Comparison of ENCODE assay signal across 29 mouse cellular contexts in the genomic region with DNA sequence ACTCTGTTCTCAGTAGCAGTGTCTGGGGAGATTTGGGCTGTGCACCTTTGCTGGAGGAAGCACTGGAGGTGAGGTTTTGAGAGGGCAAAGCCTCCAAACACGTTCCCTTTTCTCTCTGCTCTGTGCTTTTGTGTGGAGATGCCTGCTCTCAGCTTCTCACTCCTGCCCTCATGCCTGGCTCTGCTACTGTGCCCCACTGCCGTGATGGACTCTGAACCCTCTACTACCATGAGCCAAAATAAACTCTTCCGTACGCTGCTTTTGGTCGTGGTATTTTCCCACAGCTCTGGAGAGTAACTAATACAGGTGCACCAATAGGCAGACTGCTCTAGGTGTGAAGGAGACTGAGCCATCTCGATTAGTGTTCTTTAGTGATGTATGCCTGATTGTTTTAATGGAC. TPM values are rescaled to one million over a fixed set of nuclear protein-coding genes. Genes with fewer than 3 reads are reported as not detected.
"Had no signal": no experiment of that assay in that cellular context is flagged by ENCODE, and none has a peak within 500 bp of the region (broad histone marks: within the 10 kb centered on the region; RNA-seq: fewer than 3 reads in every experiment).

No protein-coding gene starts in this region.

- H3K36me3 ChIP-seq: embryonic facial prominence, embryonic 10.5 days; embryonic facial prominence, embryonic 12.5 days; embryonic facial prominence, embryonic 13.5 days; embryonic facial prominence, embryonic 15.5 days; forebrain, embryonic 10.5 days; forebrain, embryonic 12.5 days; forebrain, embryonic 15.5 days had no signal

- DNase-seq: cerebellum, adult 2 months; cerebellum, adult 8-10 months; cerebellum, adult 9-10 months; cerebellum, adult 9-11 months; cerebellum, postnatal 10 days; cerebellum, postnatal 14 days; cerebellum, postnatal 25 days; cerebellum, postnatal 36 days; embryo, embryonic 11 days; forebrain, postnatal 0 days; gastrocnemius, adult 2 months; gastrocnemius, postnatal 10 days; gastrocnemius, postnatal 14 days; gastrocnemius, postnatal 25 days; gastrocnemius, postnatal 36 days; heart, adult 18-20 months; heart, adult 2 months had no signal

- H3K4me1 ChIP-seq: embryonic facial prominence, embryonic 10.5 days; embryonic facial prominence, embryonic 13.5 days; embryonic facial prominence, embryonic 15.5 days; forebrain, embryonic 10.5 days; forebrain, embryonic 12.5 days; forebrain, embryonic 13.5 days; forebrain, embryonic 15.5 days had no signal

- H3K9ac ChIP-seq: embryonic facial prominence, embryonic 12.5 days; embryonic facial prominence, embryonic 13.5 days; embryonic facial prominence, embryonic 15.5 days; forebrain, embryonic 12.5 days; forebrain, embryonic 13.5 days; forebrain, embryonic 15.5 days; forebrain, postnatal 0 days had no signal

- H3K27ac ChIP-seq: embryonic facial prominence, embryonic 10.5 days; embryonic facial prominence, embryonic 12.5 days; embryonic facial prominence, embryonic 13.5 days; embryonic facial prominence, embryonic 15.5 days; forebrain, embryonic 10.5 days; forebrain, embryonic 12.5 days; forebrain, embryonic 13.5 days; forebrain, embryonic 15.5 days; gastrocnemius, adult 2 months; heart, adult 2 months had no signal

- H3K4me3 ChIP-seq: embryonic facial prominence, embryonic 10.5 days; embryonic facial prominence, embryonic 12.5 days; embryonic facial prominence, embryonic 13.5 days; embryonic facial prominence, embryonic 15.5 days; erythroblast, embryonic 14.5 days; forebrain, embryonic 10.5 days; forebrain, embryonic 12.5 days; forebrain, embryonic 13.5 days; forebrain, embryonic 15.5 days; gastrocnemius, adult 2 months; heart, adult 2 months had no signal

- H3K27me3 ChIP-seq: embryonic facial prominence, embryonic 12.5 days; embryonic facial prominence, embryonic 13.5 days; embryonic facial prominence, embryonic 15.5 days; forebrain, embryonic 12.5 days; forebrain, embryonic 13.5 days; forebrain, embryonic 15.5 days had no signal

RNA-seq across cellular contexts. Expression of a gene that starts 16.3 kb away (rescaled TPM):
- total RNA-seq: common myeloid progenitor, adult 5-6 weeks; gastrocnemius, adult 18-20 months; granulocyte monocyte progenitor cell, adult 5-6 weeks had no signal
- polyA plus RNA-seq: erythroblast, embryonic 14.5 days had no signal
